Mouse (Mus musculus): ENCODE measurements around the gene Tmem236. TPM values are rescaled to one million over a fixed set of nuclear protein-coding genes. Genes with fewer than 3 reads are reported as not detected.

Tmem236 gene
- polyA plus RNA-seq, 1 experiment: not detected

- no peak for DNase-seq (ENCODE audit: low read depth)
Observed at GRCm38 (mm10) chr2:14249839-14250564, 75.7 kb downstream of the Tmem236 start.

- no peak for DNase-seq (ENCODE audit: low read depth)
Observed at GRCm38 (mm10) chr2:14251938-14252337, 77.6 kb downstream of the Tmem236 start.

- no peak for DNase-seq (ENCODE audit: low read depth)
Observed at GRCm38 (mm10) chr2:14258345-14258850, 84.1 kb downstream of the Tmem236 start.

GRCm38 (mm10) chr2:14262090-14262489, 87.8 kb downstream of the Tmem236 start:
- no peak for DNase-seq (ENCODE audit: low read depth)

GRCm38 (mm10) chr2:14269160-14269559, 94.8 kb downstream of the Tmem236 start:
- DNase-seq (ENCODE audit: low read depth): no peak

Other genes starting within 250 kb of the Tmem236 start
- 33.4 and 39.8 TPM in 2 replicates for gene Hacd1, start 118.4 kb upstream of the Tmem236 start, polyA plus RNA-seq (2012; rRNA removed)
- gene Stam, start 100.4 kb upstream of the Tmem236 start, polyA plus RNA-seq (2012; rRNA removed): 13.0 and 14.8 TPM in 2 replicates
- gene Mrc1, start 54.9 kb downstream of the Tmem236 start, polyA plus RNA-seq (2012; rRNA removed): 7.8 and 9.6 TPM in 2 replicates
- 0.04 TPM in 1 of 2 replicates, not detected in the other for gene Slc39a12, start 213.8 kb downstream of the Tmem236 start, polyA plus RNA-seq (2012; rRNA removed)

All from gonadal fat pad, adult 2 months (tissue).